Mouse (Mus musculus): ENCODE measurements around the gene Abca12. TPM values are rescaled to one million over a fixed set of nuclear protein-coding genes. Genes with fewer than 3 reads are reported as not detected.

Gene Abca12
- polyA plus RNA-seq, 1 experiment from 2014 or later: not detected

- no peak for ATAC-seq
- no peaks in the 10 kb centered on the region for H3K9me3 ChIP-seq (ENCODE audit: control insufficient read depth, low read length)
- no peak overlapping the region for H3K9ac ChIP-seq (replicated peaks; ENCODE audit: low read depth, low read length)
- no peak overlapping the region for H3K27ac ChIP-seq (ENCODE audit: low read length)
- no peaks in the 10 kb centered on the region for H3K36me3 ChIP-seq (ENCODE audit: control insufficient read depth, insufficient read depth)
- H3K27me3 ChIP-seq (replicated peaks; ENCODE audit: control insufficient read depth, insufficient read depth, low read length): no peaks in the 10 kb centered on the region
- WGBS: 59% methylated on average over 3 of the region's 3 CpGs
- H3K4me2 ChIP-seq (ENCODE audit: low read length): no peak overlapping the region
- no peak overlapping the region for H3K4me3 ChIP-seq (replicated peaks; ENCODE audit: low read length)
- no peaks in the 10 kb centered on the region for H3K4me1 ChIP-seq (replicated peaks; ENCODE audit: control insufficient read depth, insufficient read depth, low read length)
Measured at GRCm38 (mm10) chr1:71244647-71245046, 170.1 kb downstream of the Abca12 start.

GRCm38 (mm10) chr1:71241396-71241795 lies 173.3 kb downstream of the Abca12 start:
- Histone ChIP-seq H3K27ac (ENCODE audit: low read length) (no peak overlapping the region), H3K9ac (replicated peaks; ENCODE audit: low read depth, low read length) (no peak overlapping the region), H3K27me3 (replicated peaks; ENCODE audit: control insufficient read depth, insufficient read depth, low read length) (no peaks in the 10 kb centered on the region), H3K9me3 (ENCODE audit: control insufficient read depth, low read length) (no peaks in the 10 kb centered on the region), H3K4me2 (ENCODE audit: low read length) (no peak overlapping the region), H3K4me1 (replicated peaks; ENCODE audit: control insufficient read depth, insufficient read depth, low read length) (no peaks in the 10 kb centered on the region), H3K4me3 (replicated peaks; ENCODE audit: low read length) (no peak overlapping the region), H3K36me3 (ENCODE audit: control insufficient read depth, insufficient read depth) (no peaks in the 10 kb centered on the region)
- WGBS: 81% methylated on average over 1 of the region's 1 CpGs
- no peak for ATAC-seq

- Histone ChIP-seq H3K4me3 (replicated peaks; ENCODE audit: low read length) (no peak overlapping the region), H3K27ac (ENCODE audit: low read length) (no peak overlapping the region), H3K9ac (replicated peaks; ENCODE audit: low read depth, low read length) (no peak overlapping the region), H3K27me3 (replicated peaks; ENCODE audit: control insufficient read depth, insufficient read depth, low read length) (no peaks in the 10 kb centered on the region), H3K4me2 (ENCODE audit: low read length) (no peak overlapping the region), H3K9me3 (ENCODE audit: control insufficient read depth, low read length) (no peaks in the 10 kb centered on the region), H3K4me1 (replicated peaks; ENCODE audit: control insufficient read depth, insufficient read depth, low read length) (no peaks in the 10 kb centered on the region), H3K36me3 (ENCODE audit: control insufficient read depth, insufficient read depth) (no peaks in the 10 kb centered on the region)
- no peak for ATAC-seq
- 73% methylated on average over 4 of the region's 4 CpGs for WGBS
Measured at GRCm38 (mm10) chr1:71239586-71239985, 175.1 kb downstream of the Abca12 start.

- Histone ChIP-seq H3K36me3 (ENCODE audit: control insufficient read depth, insufficient read depth) (no peaks in the 10 kb centered on the region), H3K4me1 (replicated peaks; ENCODE audit: control insufficient read depth, insufficient read depth, low read length) (no peaks in the 10 kb centered on the region), H3K4me3 (replicated peaks; ENCODE audit: low read length) (no peak overlapping the region), H3K27me3 (replicated peaks; ENCODE audit: control insufficient read depth, insufficient read depth, low read length) (no peaks in the 10 kb centered on the region), H3K9me3 (ENCODE audit: control insufficient read depth, low read length) (no peaks in the 10 kb centered on the region), H3K27ac (ENCODE audit: low read length) (no peak overlapping the region), H3K4me2 (ENCODE audit: low read length) (no peak overlapping the region), H3K9ac (replicated peaks; ENCODE audit: low read depth, low read length) (no peak overlapping the region)
- WGBS: 93% methylated on average over 3 of the region's 3 CpGs
- no peak for ATAC-seq
Measured at GRCm38 (mm10) chr1:71235335-71235734, 179.4 kb downstream of the Abca12 start.

- no peak for ATAC-seq
- Histone ChIP-seq H3K27me3 (replicated peaks; ENCODE audit: control insufficient read depth, insufficient read depth, low read length) (no peaks in the 10 kb centered on the region), H3K4me3 (replicated peaks; ENCODE audit: low read length) (no peak overlapping the region), H3K9me3 (ENCODE audit: control insufficient read depth, low read length) (no peaks in the 10 kb centered on the region), H3K4me1 (replicated peaks; ENCODE audit: control insufficient read depth, insufficient read depth, low read length) (no peaks in the 10 kb centered on the region), H3K36me3 (ENCODE audit: control insufficient read depth, insufficient read depth) (no peaks in the 10 kb centered on the region), H3K27ac (ENCODE audit: low read length) (no peak overlapping the region), H3K9ac (replicated peaks; ENCODE audit: low read depth, low read length) (no peak overlapping the region), H3K4me2 (ENCODE audit: low read length) (no peak overlapping the region)
- 85% methylated on average over 2 of the region's 2 CpGs for WGBS
Measured at GRCm38 (mm10) chr1:71231211-71231610, 183.5 kb downstream of the Abca12 start.

- Histone ChIP-seq H3K36me3 (ENCODE audit: control insufficient read depth, insufficient read depth) (no peaks in the 10 kb centered on the region), H3K4me2 (ENCODE audit: low read length) (no peak overlapping the region), H3K4me3 (replicated peaks; ENCODE audit: low read length) (no peak overlapping the region), H3K27ac (ENCODE audit: low read length) (no peak overlapping the region), H3K27me3 (replicated peaks; ENCODE audit: control insufficient read depth, insufficient read depth, low read length) (no peaks in the 10 kb centered on the region), H3K9me3 (ENCODE audit: control insufficient read depth, low read length) (no peaks in the 10 kb centered on the region), H3K4me1 (replicated peaks; ENCODE audit: control insufficient read depth, insufficient read depth, low read length) (no peaks in the 10 kb centered on the region), H3K9ac (replicated peaks; ENCODE audit: low read depth, low read length) (no peak overlapping the region)
- ATAC-seq: no peak
- 90% methylated on average over 4 of the region's 4 CpGs for WGBS
Measured at GRCm38 (mm10) chr1:71203581-71203980, 211.1 kb downstream of the Abca12 start.

- H3K4me1 ChIP-seq (replicated peaks; ENCODE audit: control insufficient read depth, insufficient read depth, low read length): no peaks in the 10 kb centered on the region
- H3K9ac ChIP-seq (replicated peaks; ENCODE audit: low read depth, low read length): no peak overlapping the region
- no peaks in the 10 kb centered on the region for H3K36me3 ChIP-seq (ENCODE audit: control insufficient read depth, insufficient read depth)
- no peak for ATAC-seq
- no peak overlapping the region for H3K4me2 ChIP-seq (ENCODE audit: low read length)
- no peak overlapping the region for H3K4me3 ChIP-seq (replicated peaks; ENCODE audit: low read length)
- no peak overlapping the region for H3K27ac ChIP-seq (ENCODE audit: low read length)
- H3K9me3 ChIP-seq (ENCODE audit: control insufficient read depth, low read length): no peaks in the 10 kb centered on the region
- no peaks in the 10 kb centered on the region for H3K27me3 ChIP-seq (replicated peaks; ENCODE audit: control insufficient read depth, insufficient read depth, low read length)
- 90% methylated on average over 6 of the region's 6 CpGs for WGBS
Measured at GRCm38 (mm10) chr1:71196191-71196590, 218.5 kb downstream of the Abca12 start.

GRCm38 (mm10) chr1:71195333-71195732 lies 219.4 kb downstream of the Abca12 start:
- H3K4me1 ChIP-seq (replicated peaks; ENCODE audit: control insufficient read depth, insufficient read depth, low read length): no peaks in the 10 kb centered on the region
- H3K36me3 ChIP-seq (ENCODE audit: control insufficient read depth, insufficient read depth): no peaks in the 10 kb centered on the region
- H3K27me3 ChIP-seq (replicated peaks; ENCODE audit: control insufficient read depth, insufficient read depth, low read length): no peaks in the 10 kb centered on the region
- no peak overlapping the region for H3K9ac ChIP-seq (replicated peaks; ENCODE audit: low read depth, low read length)
- ATAC-seq: no peak
- 87% methylated on average over 4 of the region's 4 CpGs for WGBS
- H3K4me2 ChIP-seq (ENCODE audit: low read length): no peak overlapping the region
- no peak overlapping the region for H3K27ac ChIP-seq (ENCODE audit: low read length)
- H3K4me3 ChIP-seq (replicated peaks; ENCODE audit: low read length): no peak overlapping the region
- no peaks in the 10 kb centered on the region for H3K9me3 ChIP-seq (ENCODE audit: control insufficient read depth, low read length)

- ATAC-seq: peak; percentile 62
Measured at GRCm38 (mm10) chr1:71193931-71194330, 220.8 kb downstream of the Abca12 start.

More at GRCm38 (mm10) chr1:71193931-71194330, 220.8 kb downstream of the Abca12 start:
- Histone ChIP-seq H3K36me3 (ENCODE audit: control insufficient read depth, insufficient read depth) (no peaks in the 10 kb centered on the region), H3K27me3 (replicated peaks; ENCODE audit: control insufficient read depth, insufficient read depth, low read length) (no peaks in the 10 kb centered on the region), H3K4me3 (replicated peaks; ENCODE audit: low read length) (no peak overlapping the region), H3K9ac (replicated peaks; ENCODE audit: low read depth, low read length) (no peak overlapping the region), H3K4me1 (replicated peaks; ENCODE audit: control insufficient read depth, insufficient read depth, low read length) (no peaks in the 10 kb centered on the region), H3K9me3 (ENCODE audit: control insufficient read depth, low read length) (no peaks in the 10 kb centered on the region), H3K4me2 (ENCODE audit: low read length) (no peak overlapping the region), H3K27ac (ENCODE audit: low read length) (no peak overlapping the region)
- WGBS: 13% methylated on average over 1 of the region's 1 CpGs
